Mouse (Mus musculus) adipocyte (in vitro differentiated cells): ENCODE results near the gene Phlda1.
"Not testable (repeated sequence)": the region's sequence is repeated elsewhere in the genome, so short reads cannot be mapped to it uniquely, and the experiment has no call there.

ENCODE experiments used
- DNase-seq: peaks from one replicate; pipeline ENCODE4 v3.0.0-alpha.2; 2016; ENCODE audit warnings: low spot score

Gene Phlda1

GRCm38 (mm10) chr10:111506101-111506925, at the start of gene Phlda1:
Gene Phlda1, plus strand, starts transcription at chr10:111506286.
- DNase-seq = peak; percentile 84

- DNase-seq = no peak
Observed at GRCm38 (mm10) chr10:111458088-111458487, 48.0 kb upstream of the Phlda1 start.

- no peak for DNase-seq
Observed at GRCm38 (mm10) chr10:111459040-111459439, 47.0 kb upstream of the Phlda1 start.

- DNase-seq = no peak
Observed at GRCm38 (mm10) chr10:111459874-111460273, 46.2 kb upstream of the Phlda1 start.

GRCm38 (mm10) chr10:111460381-111460780, 45.7 kb upstream of the Phlda1 start:
- peak; percentile 41 for DNase-seq

- no peak for DNase-seq
Observed at GRCm38 (mm10) chr10:111464833-111465232, 41.3 kb upstream of the Phlda1 start.

GRCm38 (mm10) chr10:111465409-111465808, 40.7 kb upstream of the Phlda1 start:
- DNase-seq = no peak

- no peak for DNase-seq
Observed at GRCm38 (mm10) chr10:111471166-111471565, 34.9 kb upstream of the Phlda1 start.

GRCm38 (mm10) chr10:111472686-111473510, 33.2 kb upstream of the Phlda1 start, which contains the start of gene Nap1l1:
Gene Nap1l1, plus strand, starts transcription at chr10:111473223.
- DNase-seq = peak; percentile 93

- peak; percentile 39 for DNase-seq
Observed at GRCm38 (mm10) chr10:111473511-111474371, 32.3 kb upstream of the Phlda1 start.

GRCm38 (mm10) chr10:111476301-111476700, 29.8 kb upstream of the Phlda1 start:
- no peak for DNase-seq

GRCm38 (mm10) chr10:111476989-111477510, 29.0 kb upstream of the Phlda1 start:
- peak; percentile 45 for DNase-seq

- no peak for DNase-seq
Observed at GRCm38 (mm10) chr10:111479599-111479998, 26.5 kb upstream of the Phlda1 start.

- DNase-seq = no peak
Observed at GRCm38 (mm10) chr10:111482654-111483053, 23.4 kb upstream of the Phlda1 start.

- DNase-seq = no peak
Observed at GRCm38 (mm10) chr10:111484079-111484478, 22.0 kb upstream of the Phlda1 start.

GRCm38 (mm10) chr10:111488793-111489192, 17.3 kb upstream of the Phlda1 start:
- DNase-seq = no peak

- not testable (repeated sequence) for DNase-seq
Observed at GRCm38 (mm10) chr10:111490079-111490478, 16.0 kb upstream of the Phlda1 start.

GRCm38 (mm10) chr10:111495888-111496287, 10.2 kb upstream of the Phlda1 start:
- no peak for DNase-seq

GRCm38 (mm10) chr10:111499892-111500291, 6.2 kb upstream of the Phlda1 start:
- no peak for DNase-seq

GRCm38 (mm10) chr10:111503071-111503470, 3.0 kb upstream of the Phlda1 start:
- peak; percentile 84 for DNase-seq

- no peak for DNase-seq
Observed at GRCm38 (mm10) chr10:111503716-111504115, 2.4 kb upstream of the Phlda1 start.

GRCm38 (mm10) chr10:111504606-111505005, 1.5 kb upstream of the Phlda1 start:
- DNase-seq = no peak
